Mouse (Mus musculus): ENCODE results near the gene Zfp280d. TPM values are rescaled to one million over a fixed set of nuclear protein-coding genes. Genes with fewer than 3 reads are reported as not detected.
"Not testable (repeated sequence)": the region's sequence is repeated elsewhere in the genome, so short reads cannot be mapped to it uniquely, and the experiment has no call there.

The Zfp280d gene
- polyA plus RNA-seq, 1 experiment: 51.2 TPM

DNA sequence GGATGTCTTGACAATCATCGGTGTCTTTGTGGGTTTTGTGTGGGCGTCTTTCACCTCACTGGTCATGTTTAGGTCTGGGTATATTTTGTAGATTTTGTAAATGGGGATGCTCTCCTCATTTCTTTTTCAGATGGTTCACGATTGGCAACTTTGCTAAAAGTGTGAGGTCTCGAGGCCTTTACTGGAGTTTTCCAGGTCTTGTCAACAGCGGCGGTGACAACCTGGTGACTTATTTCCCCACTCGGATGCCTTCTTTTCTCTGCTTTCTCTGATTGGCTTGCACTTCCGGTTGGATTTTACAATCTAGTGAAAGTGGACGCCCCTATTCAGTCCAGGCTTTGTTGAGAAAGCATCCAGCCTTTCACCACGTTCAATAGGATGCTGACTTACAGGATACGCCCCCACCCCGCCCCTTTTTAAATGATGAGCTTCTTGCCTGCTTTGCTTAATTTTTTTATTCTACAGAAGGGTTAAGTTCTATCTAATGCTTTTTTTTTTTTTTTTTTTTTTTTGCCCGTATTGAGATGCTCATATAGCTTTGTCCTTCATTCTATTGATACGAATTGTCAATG, 114.9 kb downstream of the Zfp280d start:
- Histone ChIP-seq H3K27ac (ENCODE audit: insufficient read depth, low read length) (no peak overlapping the region), H3K4me3 (ENCODE audit: insufficient read depth, low read length) (no peak overlapping the region), H3K4me1 (ENCODE audit: control insufficient read depth, insufficient read depth, low read length) (no peaks in the 10 kb centered on the region)
- TF ChIP-seq CTCF (IDR thresholded peaks at IDR 0.05; ENCODE audit: extremely low read depth, insufficient read depth, low read length): no peak
- TF ChIP-seq POLR2A (IDR thresholded peaks at IDR 0.05; ENCODE audit: extremely low read depth, insufficient read depth, low read length): no peak

DNA sequence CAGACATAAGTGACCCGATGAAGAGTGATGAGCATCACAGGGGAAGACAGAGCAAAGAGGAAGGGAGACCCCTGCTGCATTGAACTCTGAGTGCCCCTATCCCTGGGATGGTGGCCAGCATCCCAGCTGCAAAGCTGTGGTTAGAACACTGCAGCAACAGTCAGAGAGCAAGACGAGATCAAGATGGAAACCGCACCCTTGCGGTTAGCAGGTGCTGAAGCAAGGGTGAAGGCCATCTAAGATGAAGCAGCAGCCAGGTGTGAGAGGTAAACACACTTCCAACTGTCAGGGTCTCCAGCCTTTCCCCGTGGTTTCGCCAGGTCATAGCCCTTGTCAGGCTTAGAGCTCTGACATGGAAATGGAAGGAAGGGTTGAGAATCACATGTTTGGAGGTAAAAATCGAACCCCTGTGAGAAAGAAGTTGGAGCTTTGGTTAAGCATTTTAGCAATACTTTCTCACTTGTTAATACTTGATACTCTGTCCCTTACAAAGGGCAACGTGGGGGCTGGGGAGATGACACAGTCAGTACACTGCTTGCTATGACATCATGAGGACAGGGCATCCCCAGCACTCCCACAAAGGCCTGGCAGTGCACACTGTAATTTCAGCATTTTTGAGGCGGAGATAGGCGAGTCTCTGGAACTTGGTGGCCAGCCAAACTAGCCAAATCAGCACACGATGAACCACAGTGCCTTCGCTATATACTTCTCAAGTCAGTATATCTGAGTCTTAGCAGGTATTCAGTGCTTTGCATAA, 115.8 kb downstream of the Zfp280d start:
- Histone ChIP-seq H3K4me3 (ENCODE audit: insufficient read depth, low read length) (no peak overlapping the region), H3K4me1 (ENCODE audit: control insufficient read depth, insufficient read depth, low read length) (no peaks in the 10 kb centered on the region), H3K27ac (ENCODE audit: insufficient read depth, low read length) (no peak overlapping the region)
- no peak for TF ChIP-seq CTCF (IDR thresholded peaks at IDR 0.05; ENCODE audit: extremely low read depth, insufficient read depth, low read length)
- no peak for TF ChIP-seq POLR2A (IDR thresholded peaks at IDR 0.05; ENCODE audit: extremely low read depth, insufficient read depth, low read length)

DNA sequence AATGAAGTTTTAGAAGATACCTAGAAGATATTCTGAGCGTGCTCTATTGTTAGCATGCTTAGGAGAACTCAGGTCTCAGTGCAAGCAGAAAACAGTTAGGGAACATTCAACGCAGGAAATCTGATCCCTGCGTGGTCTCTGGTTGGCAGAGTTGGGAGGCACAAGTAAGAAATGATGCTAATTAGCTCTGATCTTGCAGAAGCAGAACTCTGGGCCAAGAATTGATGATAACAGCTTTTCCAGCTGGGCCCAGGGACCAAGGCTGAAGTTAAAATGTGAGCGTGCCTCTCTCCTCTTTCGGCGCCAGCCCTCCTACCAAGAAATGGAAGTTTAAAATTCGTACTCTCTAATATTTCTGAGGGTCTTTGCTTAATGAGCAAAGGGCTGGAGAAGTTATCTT, 118.0 kb downstream of the Zfp280d start:
- no peak overlapping the region for H3K27ac ChIP-seq (ENCODE audit: insufficient read depth, low read length)
- TF ChIP-seq CTCF (IDR thresholded peaks at IDR 0.05; ENCODE audit: extremely low read depth, insufficient read depth, low read length) (no peak), POLR2A (IDR thresholded peaks at IDR 0.05; ENCODE audit: extremely low read depth, insufficient read depth, low read length) (no peak)
- H3K4me1 ChIP-seq (ENCODE audit: control insufficient read depth, insufficient read depth, low read length): no peaks in the 10 kb centered on the region
- H3K4me3 ChIP-seq (ENCODE audit: insufficient read depth, low read length): no peak overlapping the region

DNA sequence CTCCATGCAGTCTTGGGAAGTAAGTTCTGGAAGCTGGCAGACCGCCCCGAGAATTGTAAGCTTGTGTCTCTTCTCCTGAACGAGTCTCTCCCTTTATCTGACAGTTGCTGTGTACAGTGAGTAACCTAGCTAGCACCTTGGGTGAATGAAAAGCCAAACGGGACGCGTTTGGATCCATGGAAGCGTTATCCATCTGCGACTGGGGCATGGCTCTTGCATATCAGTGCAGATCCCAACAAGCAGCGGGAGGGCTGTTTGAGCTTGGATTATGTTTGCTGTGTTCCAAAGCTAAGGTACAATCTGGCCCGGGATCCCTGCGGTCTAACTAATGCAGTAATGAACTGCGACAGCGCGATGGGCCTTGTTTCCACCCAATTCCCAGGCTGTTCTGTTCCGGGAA, 118.6 kb downstream of the Zfp280d start:
- Histone ChIP-seq H3K27ac (ENCODE audit: insufficient read depth, low read length) (no peak overlapping the region), H3K4me1 (ENCODE audit: control insufficient read depth, insufficient read depth, low read length) (no peaks in the 10 kb centered on the region), H3K4me3 (ENCODE audit: insufficient read depth, low read length) (no peak overlapping the region)
- TF ChIP-seq POLR2A (IDR thresholded peaks at IDR 0.05; ENCODE audit: extremely low read depth, insufficient read depth, low read length) (no peak), CTCF (IDR thresholded peaks at IDR 0.05; ENCODE audit: extremely low read depth, insufficient read depth, low read length) (no peak)

GRCm38 (mm10) chr9:72393869-72394341, 119.2 kb downstream of the Zfp280d start:
- Histone ChIP-seq H3K4me1 (ENCODE audit: control insufficient read depth, insufficient read depth, low read length) (no peaks in the 10 kb centered on the region), H3K4me3 (ENCODE audit: insufficient read depth, low read length) (no peak overlapping the region), H3K27ac (ENCODE audit: insufficient read depth, low read length) (no peak overlapping the region)
- TF ChIP-seq CTCF (IDR thresholded peaks at IDR 0.05; ENCODE audit: extremely low read depth, insufficient read depth, low read length) (no peak), POLR2A (IDR thresholded peaks at IDR 0.05; ENCODE audit: extremely low read depth, insufficient read depth, low read length) (no peak)

DNA sequence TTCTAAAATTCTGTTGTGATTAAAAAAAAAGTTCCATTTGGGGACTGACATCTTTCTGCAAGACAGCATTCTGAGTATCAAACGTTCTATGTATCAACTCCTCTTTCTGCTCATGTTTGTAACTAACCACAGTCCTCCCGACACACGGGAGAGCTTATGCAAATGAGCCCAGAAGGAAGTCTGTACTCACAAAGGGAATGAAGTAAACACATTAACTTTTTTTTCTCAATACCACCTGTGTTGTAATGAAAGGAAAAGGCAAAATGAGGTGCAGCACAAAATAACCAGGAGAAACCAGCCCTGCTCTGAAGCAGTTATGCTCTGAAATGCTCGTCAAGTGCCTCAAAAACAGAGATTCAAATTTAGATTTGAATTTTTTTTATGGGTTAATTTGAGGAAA, 125.5 kb downstream of the Zfp280d start:
- no peak for TF ChIP-seq CTCF (IDR thresholded peaks at IDR 0.05; ENCODE audit: extremely low read depth, insufficient read depth, low read length)
- H3K4me1 ChIP-seq (ENCODE audit: control insufficient read depth, insufficient read depth, low read length): no peaks in the 10 kb centered on the region

GRCm38 (mm10) chr9:72401769-72402168, 127.1 kb downstream of the Zfp280d start:
- H3K27ac ChIP-seq (ENCODE audit: insufficient read depth, low read length); H3K4me3 ChIP-seq (ENCODE audit: insufficient read depth, low read length); H3K4me1 ChIP-seq (ENCODE audit: control insufficient read depth, insufficient read depth, low read length): not testable (repeated sequence)

More for the DNA sequence above, 125.5 kb downstream of the Zfp280d start:
- no peak overlapping the region for H3K27ac ChIP-seq (ENCODE audit: insufficient read depth, low read length)
- no peak overlapping the region for H3K4me3 ChIP-seq (ENCODE audit: insufficient read depth, low read length)

DNA sequence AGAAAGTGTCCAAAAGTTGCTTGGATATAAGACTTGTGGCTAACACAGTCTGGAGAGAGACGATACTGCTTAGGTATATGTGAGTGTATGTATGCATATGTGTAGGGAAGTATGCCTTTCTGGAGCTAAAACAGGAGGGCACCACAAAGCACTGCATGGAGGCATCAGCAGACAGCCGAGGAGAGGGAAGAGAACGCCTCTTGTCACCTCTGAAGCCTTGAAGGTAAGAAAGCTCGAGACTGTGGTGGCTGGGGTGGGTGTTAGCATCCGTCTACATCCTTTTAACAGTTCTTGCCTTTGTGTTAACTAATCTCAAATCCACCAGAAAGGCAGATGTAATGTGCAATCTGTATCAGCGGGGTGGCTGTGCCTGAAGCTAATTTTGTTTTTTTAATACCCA, 128.8 kb downstream of the Zfp280d start:
- no peaks in the 10 kb centered on the region for H3K4me1 ChIP-seq (ENCODE audit: control insufficient read depth, insufficient read depth, low read length)
- no peak for TF ChIP-seq POLR2A (IDR thresholded peaks at IDR 0.05; ENCODE audit: extremely low read depth, insufficient read depth, low read length)
- no peak for TF ChIP-seq CTCF (IDR thresholded peaks at IDR 0.05; ENCODE audit: extremely low read depth, insufficient read depth, low read length)
- no peak overlapping the region for H3K4me3 ChIP-seq (ENCODE audit: insufficient read depth, low read length)
- no peak overlapping the region for H3K27ac ChIP-seq (ENCODE audit: insufficient read depth, low read length)

GRCm38 (mm10) chr9:72404446-72404845, 129.8 kb downstream of the Zfp280d start:
- Histone ChIP-seq H3K27ac (ENCODE audit: insufficient read depth, low read length) (no peak overlapping the region), H3K4me1 (ENCODE audit: control insufficient read depth, insufficient read depth, low read length) (no peaks in the 10 kb centered on the region), H3K4me3 (ENCODE audit: insufficient read depth, low read length) (no peak overlapping the region)
- TF ChIP-seq POLR2A (IDR thresholded peaks at IDR 0.05; ENCODE audit: extremely low read depth, insufficient read depth, low read length): no peak
- no peak for TF ChIP-seq CTCF (IDR thresholded peaks at IDR 0.05; ENCODE audit: extremely low read depth, insufficient read depth, low read length)

DNA sequence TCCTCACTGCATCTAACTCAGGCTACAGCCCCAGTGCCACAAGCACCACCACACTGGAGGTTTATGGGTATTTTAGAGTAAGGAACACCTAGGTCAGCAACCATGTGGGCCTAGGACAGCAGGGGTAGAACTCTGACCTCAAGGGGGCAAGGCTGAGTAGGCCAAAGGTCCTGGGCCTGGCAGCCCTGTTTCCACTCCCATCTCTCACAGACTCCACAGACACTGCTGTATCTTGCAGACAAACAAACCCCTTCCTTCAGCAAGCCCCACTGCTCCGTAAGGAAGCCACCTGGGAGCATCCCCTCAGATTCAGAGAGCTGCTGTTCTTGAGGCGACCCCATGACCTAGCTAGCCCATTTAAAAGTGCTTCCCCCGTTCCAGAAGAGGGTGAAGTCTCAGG, 130.3 kb downstream of the Zfp280d start:
- Histone ChIP-seq H3K4me1 (ENCODE audit: control insufficient read depth, insufficient read depth, low read length) (no peaks in the 10 kb centered on the region), H3K27ac (ENCODE audit: insufficient read depth, low read length) (no peak overlapping the region), H3K4me3 (ENCODE audit: insufficient read depth, low read length) (no peak overlapping the region)
- TF ChIP-seq CTCF (IDR thresholded peaks at IDR 0.05; ENCODE audit: extremely low read depth, insufficient read depth, low read length) (no peak), POLR2A (IDR thresholded peaks at IDR 0.05; ENCODE audit: extremely low read depth, insufficient read depth, low read length) (no peak)

All from cortical plate, adult 2 months (tissue).